Mouse (Mus musculus) adrenal gland, postnatal 4 days (tissue): Measurements from ENCODE around the gene Nfia. TPM values are rescaled to one million over a fixed set of nuclear protein-coding genes. Genes with fewer than 3 reads are reported as not detected.

Source experiments
- DNase-seq, 2 experiments: peaks; one replicate each; pipeline ENCODE4 v3.0.0; 2021 to 2022; ENCODE audit warnings: low spot score in 2 of 2, mixed read lengths in 2 of 2
- total RNA-seq, 2 experiments: library from RNA; stranded (reverse); gene quantifications; 2 replicates each; pipeline ENCODE4 v1.2.3; 2021

The Nfia gene
- total RNA-seq, 2 experiments from 2014 or later: 208 to 223 TPM

DNA sequence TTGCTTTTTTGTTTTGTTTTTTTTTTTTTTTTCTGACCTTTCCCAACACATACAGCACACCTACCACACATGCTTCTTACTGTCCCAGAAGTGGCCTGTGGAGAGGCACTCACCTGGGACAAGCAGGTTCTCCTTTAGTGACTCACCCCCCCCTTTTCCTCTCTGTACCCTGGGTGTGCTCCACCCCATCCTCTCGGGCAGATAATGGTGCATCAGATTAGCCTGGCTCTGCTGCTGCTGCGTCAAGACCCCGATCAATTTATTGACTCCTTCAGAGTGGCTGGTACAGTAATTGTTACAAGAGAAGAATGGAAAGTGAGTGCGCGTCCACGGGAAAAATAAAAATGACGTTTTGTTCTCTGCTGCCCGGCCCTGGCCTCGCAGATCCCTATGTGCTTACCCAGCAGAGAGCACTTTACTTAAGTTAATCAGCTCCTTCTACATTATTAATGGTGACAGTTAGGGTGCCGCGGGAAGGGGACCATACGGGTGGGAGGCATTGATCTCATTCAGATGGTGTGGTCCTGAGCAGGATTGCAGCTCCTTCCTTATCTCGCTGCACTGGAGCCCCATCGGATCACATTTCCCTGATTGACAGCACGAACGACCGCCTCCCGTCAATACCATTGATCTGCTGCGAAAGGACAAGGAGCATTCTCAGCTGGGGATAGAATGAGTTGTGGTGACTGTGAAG is 321.7 kb downstream of the Nfia start:
- DNase-seq: no peak

DNA sequence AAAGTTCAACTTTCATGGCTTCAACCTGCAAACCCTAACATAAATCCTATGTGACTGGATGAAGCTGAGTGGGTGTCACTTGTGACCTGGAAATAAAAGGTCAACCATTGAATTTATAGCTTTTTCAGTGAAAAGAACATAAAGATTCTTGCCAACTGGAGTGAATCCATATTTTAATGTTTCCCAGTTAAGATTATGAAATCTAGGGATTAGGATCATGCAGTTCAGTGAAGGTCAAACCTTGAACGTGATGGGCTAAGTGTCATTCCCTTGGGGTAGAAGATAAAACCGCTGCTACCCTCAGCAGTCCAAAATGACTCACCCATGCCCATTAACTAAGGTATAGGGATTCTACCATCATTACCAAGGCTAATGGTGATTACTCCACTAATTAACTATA is 322.5 kb downstream of the Nfia start:
- DNase-seq: no peak

DNA sequence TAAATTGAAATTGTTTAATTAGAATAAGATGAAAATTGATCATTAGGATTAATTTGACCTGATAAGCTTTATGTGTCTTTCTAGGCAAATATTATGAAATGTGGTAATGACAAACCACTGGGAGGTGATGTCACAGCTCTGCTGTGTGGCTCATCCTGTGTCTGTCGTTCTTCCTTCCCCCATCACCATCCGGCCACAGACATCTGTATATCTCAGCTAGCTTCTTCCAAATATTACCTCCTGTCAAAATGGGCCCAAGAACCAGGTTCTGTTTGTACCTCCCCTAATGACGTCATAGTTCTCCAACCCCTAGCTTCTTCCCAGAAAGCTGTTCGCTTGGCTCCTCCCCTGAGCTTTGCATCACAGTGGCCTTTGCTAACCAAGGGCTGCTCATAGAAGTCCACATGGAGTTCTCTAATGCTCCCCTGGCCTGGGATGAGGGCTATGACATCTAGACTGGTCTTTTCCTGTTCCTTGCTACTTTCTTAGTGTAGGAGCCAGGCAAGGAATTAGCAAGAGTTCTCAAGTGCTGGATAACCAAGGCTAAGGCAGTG is 324.6 kb downstream of the Nfia start:
- DNase-seq: no peak

DNA sequence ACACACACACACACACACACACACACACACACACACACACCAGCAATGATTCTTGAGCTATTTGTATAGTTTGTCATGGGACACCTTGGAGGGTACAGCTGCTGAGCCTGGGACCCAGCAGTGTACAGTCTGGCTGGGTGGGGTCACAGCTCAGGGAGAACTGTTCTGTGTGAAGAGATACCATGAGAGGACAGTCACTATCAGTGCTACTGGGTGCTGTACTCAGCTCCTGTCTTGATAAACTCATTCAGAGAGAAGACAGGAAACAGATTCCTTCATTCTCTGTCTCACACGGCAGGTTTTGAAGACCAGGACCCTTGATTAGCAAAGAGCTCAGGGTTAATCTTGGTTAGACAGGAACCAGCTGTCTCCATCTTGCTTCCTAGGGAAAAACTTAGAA is 326.1 kb downstream of the Nfia start:
- DNase-seq: no peak

DNA sequence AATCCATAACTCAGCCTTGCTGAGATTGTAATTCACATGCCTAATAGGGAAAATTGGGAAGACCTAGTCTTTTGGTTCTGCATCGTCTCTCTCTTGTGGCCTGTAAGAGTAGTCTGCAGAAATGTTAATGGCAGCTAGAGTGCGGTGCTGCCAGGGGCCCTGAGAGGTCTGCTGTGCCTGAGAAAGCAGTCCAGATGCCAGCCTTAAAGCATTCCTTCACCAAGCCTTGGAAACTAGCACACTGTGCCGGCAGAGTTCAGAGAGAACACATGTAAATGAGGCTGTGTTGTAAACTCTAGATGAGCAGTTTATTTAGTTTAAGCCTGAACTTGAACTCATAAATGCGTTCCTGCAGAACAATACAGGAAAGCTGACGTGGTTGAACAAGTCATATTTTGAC is 326.9 kb downstream of the Nfia start:
- no peak for DNase-seq

DNA sequence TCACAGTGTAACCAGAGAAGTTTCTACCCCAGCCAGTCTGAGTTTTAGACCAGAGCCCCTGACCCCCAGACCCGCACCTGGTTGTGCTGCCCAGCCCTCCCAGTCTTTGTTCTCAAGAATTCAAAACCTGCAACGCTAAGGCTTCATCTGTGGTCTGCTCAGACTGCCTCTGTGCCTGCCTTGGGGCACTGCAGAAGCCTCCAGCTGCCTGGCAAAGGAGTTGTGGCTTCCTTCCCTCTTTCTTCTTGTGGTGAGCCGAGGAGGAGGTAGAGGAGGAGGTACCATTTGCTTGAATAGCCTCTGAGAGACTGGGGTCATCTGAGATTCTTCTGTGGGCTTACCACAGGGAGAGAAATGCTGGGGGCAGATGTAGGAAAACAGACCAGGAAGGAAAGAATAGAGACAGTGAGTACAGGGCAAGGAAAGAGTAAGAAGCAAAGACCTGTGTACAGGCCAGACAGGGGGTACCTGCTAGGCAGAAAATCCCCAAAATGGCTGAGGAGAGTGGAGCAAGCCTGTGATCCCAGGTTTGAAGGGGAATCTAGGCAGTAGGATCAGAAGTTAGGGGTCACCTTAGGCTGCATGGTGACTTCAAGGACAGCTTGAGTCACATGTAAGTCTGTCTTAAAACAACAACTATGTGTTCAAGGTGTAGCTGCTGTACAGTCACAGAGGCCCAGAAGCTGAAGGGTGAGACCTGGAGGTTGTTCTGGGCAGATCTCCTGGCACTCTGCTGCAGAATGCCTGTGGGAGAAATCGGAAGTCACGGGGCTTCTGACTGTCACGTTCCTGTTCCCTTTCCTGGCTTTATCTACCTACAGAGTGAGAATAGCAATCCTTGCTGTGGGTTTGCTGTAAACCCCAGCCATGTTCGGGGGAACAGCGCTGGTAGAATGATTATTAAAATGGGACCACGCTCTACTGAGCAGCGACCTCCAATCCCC is 328.9 kb downstream of the Nfia start:
- no peak for DNase-seq

DNA sequence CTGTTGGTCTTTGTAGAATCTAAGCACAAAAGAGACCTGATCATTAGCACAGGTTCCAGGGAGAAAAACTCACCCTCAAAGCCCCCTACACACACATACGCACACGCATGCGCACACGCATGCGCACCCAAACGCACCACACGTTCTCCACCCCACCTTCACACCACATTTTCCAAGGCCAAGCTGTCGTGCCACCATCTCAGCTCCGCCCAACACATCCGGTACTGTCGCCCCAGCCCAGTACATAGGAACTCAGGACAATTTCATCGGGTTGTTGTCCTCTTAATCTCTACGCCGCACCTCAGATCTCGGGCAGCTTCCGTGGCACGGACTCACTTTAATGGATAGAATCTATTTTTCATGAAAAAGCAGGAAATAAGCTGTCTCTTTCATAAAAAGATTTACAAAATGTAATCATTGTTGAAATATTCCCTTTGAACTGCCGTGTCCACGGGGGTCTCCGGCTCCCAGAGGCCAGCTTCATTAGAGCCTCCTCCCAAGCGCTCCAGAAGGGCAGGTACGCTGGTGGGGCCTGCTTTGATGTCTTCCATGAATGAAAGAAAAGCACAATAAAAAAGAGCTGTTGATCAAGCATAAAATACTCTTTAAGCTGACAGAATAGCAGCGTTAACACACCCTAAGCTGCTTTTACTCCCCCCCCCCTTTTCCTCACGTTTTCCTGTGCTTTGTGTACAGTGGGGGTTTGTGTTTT is 330.2 kb downstream of the Nfia start:
- DNase-seq: no peak

DNA sequence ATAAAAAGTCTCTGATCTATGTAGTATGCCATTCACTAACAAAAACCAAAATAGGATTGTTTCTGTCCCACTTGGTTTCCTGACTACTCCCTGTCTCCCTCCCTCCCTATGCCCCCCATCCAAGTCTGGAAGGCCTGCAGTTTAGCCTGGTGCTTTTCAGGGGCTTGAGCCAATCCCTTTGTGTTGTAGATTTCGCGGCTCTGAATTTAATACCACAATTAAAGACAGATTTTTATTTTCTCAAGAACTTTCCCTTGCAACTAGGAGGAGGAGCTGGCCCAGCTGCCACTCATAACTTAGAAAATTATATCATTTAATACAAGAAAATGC is 330.8 kb downstream of the Nfia start:
- no peak for DNase-seq

DNA sequence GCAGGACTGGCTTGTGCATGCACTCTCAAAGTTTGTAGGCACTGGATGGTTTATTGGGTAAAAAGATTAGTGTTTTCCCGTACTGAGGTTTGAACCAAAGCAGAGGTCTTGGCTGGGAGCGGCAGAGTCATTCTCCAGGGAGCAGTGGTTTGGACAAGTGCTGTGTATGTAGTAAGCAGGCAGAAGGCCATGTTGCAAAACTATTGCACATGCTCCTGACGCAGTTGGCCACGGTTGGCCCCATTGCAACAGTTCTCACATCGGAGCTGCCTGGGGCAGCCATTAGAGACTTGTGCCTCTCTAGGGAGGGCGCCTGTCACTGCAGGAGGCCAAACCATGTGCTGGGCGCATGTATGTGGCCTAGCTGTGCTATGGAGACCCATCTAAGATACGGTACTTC is 331.6 kb downstream of the Nfia start:
- no peak for DNase-seq

DNA sequence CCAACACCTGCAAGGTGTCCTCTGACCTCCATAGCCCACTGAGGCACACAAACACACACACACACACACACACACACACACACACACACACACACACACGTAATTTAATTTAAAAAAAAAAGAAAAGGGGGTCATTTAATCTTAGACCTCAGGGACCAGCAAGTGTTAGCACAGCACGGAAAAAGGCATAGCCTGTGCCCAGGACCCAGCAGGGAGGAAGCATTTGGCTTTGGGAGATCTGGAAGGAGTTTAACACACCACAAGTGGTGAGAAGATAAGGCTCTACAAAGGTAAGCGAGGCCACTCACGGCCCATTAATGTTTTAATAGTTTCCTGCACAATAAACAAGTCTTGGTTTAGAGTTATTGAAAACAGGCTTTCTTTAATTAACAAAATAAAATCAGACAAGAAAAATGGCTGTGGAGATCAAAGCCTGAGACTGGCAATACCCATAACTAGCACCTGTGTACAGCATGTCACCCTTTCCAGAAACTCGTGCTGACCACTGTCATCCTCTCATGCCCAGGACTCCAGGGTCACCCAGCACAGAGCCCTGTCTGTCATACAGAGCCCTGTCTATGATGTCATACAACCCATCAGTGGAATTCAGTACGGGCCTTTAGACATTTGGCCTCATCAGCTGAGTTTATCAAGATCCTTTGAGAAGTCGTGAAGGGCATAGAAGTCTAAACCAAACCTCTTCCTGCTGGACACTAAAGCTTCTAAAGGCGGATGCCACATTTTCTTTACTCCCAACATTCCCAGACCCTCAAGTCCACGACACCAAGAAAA is 332.6 kb downstream of the Nfia start:
- DNase-seq: no peak

DNA sequence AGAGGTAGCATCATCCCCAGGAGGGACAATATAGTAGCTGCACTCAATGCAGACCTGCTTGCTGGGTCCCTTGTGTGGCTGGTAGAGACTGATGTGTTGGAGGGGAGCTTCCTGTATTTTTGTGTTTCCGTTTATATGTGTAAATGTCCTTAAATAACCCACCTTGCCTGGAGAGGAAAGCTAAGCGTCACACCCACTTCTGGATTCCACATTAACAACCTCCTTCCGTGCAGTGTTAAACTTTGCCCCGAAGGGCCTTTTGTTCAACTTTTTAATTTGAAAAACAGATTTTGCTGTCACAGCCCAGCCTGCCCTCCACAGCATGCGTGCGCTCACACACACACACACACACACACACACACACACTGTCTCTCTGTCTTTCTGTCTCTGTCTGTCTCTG is 333.4 kb downstream of the Nfia start:
- no peak for DNase-seq

DNA sequence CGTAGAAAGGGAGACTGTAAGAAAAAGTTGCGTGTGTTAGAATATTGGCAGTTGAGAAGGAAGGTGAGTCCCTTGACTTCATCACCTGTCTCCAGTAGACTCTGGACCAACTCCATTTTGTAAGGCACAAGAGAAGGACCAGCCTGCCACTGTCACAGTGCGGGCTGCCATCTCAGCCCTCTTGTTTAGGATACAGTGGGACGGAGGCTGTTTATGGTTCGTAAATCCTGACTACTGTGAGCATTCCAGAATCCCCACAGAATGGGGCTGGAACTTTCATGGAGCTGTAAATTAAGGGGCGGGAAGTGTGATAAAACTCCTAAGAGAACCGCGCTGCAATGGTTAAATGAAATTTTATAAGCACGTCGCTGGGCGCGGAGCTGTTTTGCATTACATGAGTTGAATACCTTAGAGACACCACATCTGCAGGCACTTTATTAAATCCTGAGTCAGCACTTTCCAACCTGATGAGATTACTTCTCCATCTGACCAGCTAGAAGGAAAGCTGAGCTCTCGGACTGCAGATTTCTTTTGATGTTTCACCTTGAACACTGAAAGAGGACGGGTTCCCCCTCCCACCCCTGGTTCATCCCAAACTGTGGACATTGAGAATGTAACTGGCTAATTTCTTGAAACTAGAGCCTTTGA is 334.0 kb downstream of the Nfia start:
- DNase-seq: no peak

DNA sequence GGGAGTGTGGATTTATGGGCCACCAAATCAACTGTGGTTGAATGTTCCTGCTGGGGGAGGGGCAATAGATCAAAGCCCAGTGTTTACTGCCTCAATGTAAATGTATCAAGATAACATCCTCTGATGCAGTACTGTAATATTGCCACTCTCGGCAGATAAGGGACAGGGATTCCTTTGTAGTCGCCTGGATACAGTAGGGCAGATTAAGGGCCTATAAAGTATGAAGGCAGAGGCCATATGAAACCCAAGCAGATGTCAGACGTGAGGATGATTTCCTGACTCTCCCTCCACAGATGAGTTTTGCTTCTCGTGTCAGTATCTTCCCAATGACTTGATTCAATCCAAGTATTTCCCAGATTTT is 334.5 kb downstream of the Nfia start:
- DNase-seq: no peak

DNA sequence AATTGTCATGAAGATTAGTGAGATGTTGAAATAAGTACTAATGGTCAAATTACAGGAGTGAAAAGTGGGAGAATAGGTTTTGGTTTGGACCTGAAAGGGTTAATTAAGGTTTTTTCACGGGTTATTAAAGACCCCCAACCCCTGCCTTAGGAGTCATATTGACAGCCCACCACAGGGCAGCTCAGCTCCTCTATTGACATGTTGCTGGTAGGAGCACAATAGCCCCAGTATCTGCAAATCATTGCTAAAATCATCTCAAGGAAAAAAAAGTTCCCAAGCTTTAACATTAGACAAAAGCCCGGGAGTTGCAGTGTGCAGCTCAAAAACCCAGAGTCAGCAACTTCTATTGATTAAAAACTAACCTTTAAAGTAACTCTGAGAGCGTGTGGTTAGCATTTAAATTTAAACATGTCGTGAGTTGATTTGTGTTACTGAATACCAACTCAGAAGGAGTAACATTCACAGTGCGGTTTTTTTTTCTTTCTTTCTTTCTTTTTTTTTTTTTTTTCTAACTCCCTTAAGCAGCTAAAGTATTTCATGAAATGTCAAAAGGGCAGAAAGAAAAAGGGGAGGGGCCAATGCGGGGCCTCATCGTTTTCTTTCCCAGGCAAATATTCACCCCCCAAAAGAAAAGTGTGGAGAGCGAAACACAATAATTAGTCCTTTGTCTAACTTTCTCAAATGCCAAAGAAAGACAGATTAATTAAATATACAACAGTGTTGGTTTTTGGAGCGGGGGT is 335.6 kb downstream of the Nfia start:
- DNase-seq: no peak

DNA sequence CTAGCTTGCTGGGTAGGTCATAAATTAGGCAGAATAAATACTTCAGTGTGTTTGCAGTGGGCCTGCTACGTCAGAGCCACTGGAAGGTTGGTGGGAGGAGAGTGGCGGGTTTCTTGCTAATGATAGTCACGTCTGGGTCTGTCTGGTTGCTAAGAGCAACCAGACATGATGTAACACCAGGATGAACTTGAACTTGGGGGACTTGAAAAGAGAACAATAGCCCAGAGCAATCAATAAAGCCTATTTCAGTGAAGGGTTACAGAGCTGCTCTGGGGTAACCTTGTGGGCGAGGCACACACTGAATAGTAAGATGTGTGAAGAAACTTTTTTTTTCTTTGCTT is 336.1 kb downstream of the Nfia start:
- DNase-seq: no peak

DNA sequence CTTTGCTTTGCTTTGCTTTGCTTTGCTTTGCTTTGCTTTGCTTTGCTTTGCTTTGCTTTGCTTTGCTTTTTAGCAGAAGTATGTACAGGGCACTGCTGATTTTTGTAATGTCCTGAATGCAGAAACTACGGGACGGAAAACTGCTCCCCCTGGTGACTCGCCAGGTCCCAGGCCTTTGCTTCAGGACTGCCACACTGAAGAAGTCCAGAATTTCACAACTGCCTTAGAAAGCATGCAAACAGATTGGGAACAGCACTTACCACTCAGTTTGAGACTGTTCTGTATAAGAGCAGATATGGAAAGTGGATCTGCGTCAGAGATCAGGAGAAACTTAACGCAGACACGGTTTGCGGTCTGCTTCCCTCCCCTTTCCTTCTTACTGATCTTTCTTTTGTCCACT is 336.5 kb downstream of the Nfia start:
- DNase-seq: peak in 1 of 2 experiments; percentile 39

DNA sequence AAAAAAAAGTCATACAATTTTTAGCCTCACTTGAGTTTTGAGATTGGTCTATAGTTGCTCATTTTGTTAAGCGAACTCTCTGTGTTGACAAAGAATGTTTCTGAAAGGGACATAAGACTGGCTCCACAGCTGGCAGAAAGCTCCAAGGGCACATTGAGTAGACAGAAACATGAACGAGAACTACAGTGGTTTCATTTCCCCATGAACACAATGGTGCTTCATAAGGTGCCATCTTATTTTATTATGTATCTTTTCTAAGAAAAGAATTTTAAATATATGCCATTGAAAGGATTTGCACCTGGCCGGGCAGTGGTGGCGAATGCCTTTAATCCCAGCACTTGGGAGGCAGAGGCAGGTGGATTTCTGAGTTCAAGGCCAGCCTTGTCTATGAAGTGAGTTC is 337.4 kb downstream of the Nfia start:
- no peak for DNase-seq

DNA sequence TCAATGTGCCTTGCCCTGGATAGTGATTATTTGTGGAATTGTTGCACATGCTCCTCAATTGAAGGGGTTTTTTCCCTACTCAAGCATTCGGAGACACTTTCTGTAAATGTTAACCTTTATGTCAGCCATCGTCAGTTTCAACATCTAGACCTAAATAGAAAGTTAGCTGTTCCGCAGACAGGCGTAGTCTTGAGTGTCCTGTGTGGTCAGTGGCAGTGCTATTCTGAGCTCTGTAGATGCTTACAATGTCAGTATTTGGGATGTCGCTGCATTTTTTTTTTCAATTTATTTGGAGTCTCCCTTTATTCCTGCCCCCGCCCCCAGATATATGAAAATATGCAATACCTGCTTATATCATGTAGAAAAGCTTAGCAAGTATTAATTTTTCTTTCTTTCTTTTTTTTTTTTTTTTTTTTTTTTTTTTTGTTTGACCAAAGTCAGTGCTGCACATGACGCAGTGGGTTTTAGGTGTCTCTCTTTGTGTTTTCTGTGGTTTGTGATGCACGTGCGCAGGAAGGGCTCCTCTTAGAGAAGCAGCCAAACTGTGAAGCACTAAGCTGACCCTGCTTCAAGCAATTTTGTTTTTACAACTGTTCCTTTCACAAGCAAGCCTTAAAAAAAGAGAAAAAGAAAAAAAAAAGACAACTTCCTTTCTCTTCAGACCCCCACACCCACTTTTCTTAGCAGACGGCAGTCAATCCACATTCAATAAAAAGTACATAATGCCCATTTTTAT is 340.9 kb downstream of the Nfia start:
- DNase-seq: no peak

DNA sequence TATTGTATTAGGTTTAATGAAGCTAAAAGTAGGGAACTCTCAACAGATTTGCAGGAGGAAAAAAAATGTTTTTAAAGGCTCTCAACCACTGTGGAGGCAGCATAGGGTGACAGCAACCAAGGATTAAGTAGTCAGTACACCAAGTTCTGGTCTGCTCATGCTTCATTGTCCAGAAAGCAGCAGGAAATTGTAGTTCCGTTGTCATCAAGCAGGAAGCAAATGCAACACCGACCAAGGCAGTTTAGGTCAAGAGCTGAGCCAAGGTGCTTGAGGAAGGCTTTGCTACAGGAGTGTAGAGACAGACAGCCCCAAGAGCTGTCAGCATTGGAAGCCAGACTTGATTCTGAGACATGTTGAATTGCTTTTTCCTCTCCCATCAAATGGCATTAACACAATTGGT is 342.4 kb downstream of the Nfia start:
- DNase-seq: no peak
